Mouse (Mus musculus) forebrain, embryonic 16.5 days (tissue): Measurements from ENCODE around the gene Slc4a4. TPM values are rescaled to one million over a fixed set of nuclear protein-coding genes. Genes with fewer than 3 reads are reported as not detected.

Source experiments
- ATAC-seq: fragments of 200-750 bp; cut with Nextera tagmentation; 2 replicates; pipeline ENCODE4 v1.8.0; 2017; ENCODE audit warnings: mild to moderate bottlenecking, moderate library complexity
- H3K27ac ChIP-seq: fragments of 300-500 bp; sonication (generic); 2 replicates; pipeline ENCODE4 v1.5.1; 2014; ENCODE audit warnings: low read length, control low read depth
- H3K27me3 ChIP-seq: fragments of 300-500 bp; sonication (generic); replicated peaks from 2 replicates; pipeline ENCODE4 v1.6.1; 2014; ENCODE audit warnings: low read length; ENCODE audit not compliant: control insufficient read depth, insufficient read depth
- H3K36me3 ChIP-seq: fragments of 300-500 bp; sonication (generic); 2 replicates; pipeline ENCODE4 v1.6.1; 2014; ENCODE audit not compliant: control insufficient read depth, insufficient read depth
- H3K4me1 ChIP-seq: fragments of 300-500 bp; sonication (generic); replicated peaks from 2 replicates; pipeline ENCODE4 v1.6.1; 2014; ENCODE audit warnings: low read length; ENCODE audit not compliant: control insufficient read depth, insufficient read depth
- H3K4me2 ChIP-seq: fragments of 300-500 bp; sonication (generic); 2 replicates; pipeline ENCODE4 v1.6.1; 2014; ENCODE audit warnings: mild to moderate bottlenecking, low read length, control low read depth
- H3K4me3 ChIP-seq: fragments of 300-500 bp; sonication (generic); replicated peaks from 2 replicates; pipeline ENCODE4 v1.5.1; 2014; ENCODE audit warnings: mild to moderate bottlenecking, low read length, control low read depth
- H3K9ac ChIP-seq: fragments of 300-500 bp; sonication (generic); replicated peaks from 2 replicates; pipeline ENCODE4 v1.6.1; 2014; ENCODE audit warnings: low read depth, low read length, control low read depth
- H3K9me3 ChIP-seq: fragments of 300-500 bp; sonication (generic); 2 replicates; pipeline ENCODE4 v1.6.1; 2016; ENCODE audit warnings: low read length; ENCODE audit not compliant: control insufficient read depth
- WGBS: fragments of 180-500 bp; shearing (Covaris S2); extraction: QIAGEN DNeasy Blood & Tissue Kit; methylation state at CpG from one replicate; pipeline ENCODE4 v1.1.7; 2014; 5-methylcytosine and 5-hydroxymethylcytosine counted together
- polyA plus RNA-seq: library from polyadenylated mRNA; unstranded; fragments of >200 nt; fragmentation: Nextera tagmentation; extraction: Ambion mirVana; gene quantifications from 2 replicates; pipeline ENCODE4 v1.2.1, GENCODE M21; 2015

Gene Slc4a4
- polyA plus RNA-seq, 1 experiment from 2014 or later = 3.8 TPM

- H3K27ac ChIP-seq = no peak overlapping the region
- no peak overlapping the region for H3K4me3 ChIP-seq
- no peaks in the 10 kb centered on the region for H3K36me3 ChIP-seq
- no peak overlapping the region for H3K9ac ChIP-seq
- no peaks in the 10 kb centered on the region for H3K27me3 ChIP-seq
- no peak overlapping the region for H3K4me2 ChIP-seq
- H3K9me3 ChIP-seq = no peaks in the 10 kb centered on the region
- 94% methylated on average over 2 of the region's 2 CpGs for WGBS
- no peak for ATAC-seq
- H3K4me1 ChIP-seq = no peaks in the 10 kb centered on the region
Measured at GRCm38 (mm10) chr5:88939782-88940181, 53.2 kb downstream of the Slc4a4 start.

- 90% methylated on average over 7 of the region's 7 CpGs for WGBS
- H3K4me1 ChIP-seq = 0 out of 2 replicates have a peak, but pooled peaks cover 2% of the 10 kb centered on the region
- H3K4me2 ChIP-seq = no peak overlapping the region
- H3K4me3 ChIP-seq = no peak overlapping the region
- H3K27ac ChIP-seq = no peak overlapping the region
- no peak for ATAC-seq
- H3K9ac ChIP-seq = no peak overlapping the region
- no peaks in the 10 kb centered on the region for H3K36me3 ChIP-seq
- H3K9me3 ChIP-seq = no peaks in the 10 kb centered on the region
- no peaks in the 10 kb centered on the region for H3K27me3 ChIP-seq
Measured at GRCm38 (mm10) chr5:88941905-88942304, 55.3 kb downstream of the Slc4a4 start.

- Histone ChIP-seq H3K4me1 (0 out of 2 replicates have a peak, but pooled peaks cover 2% of the 10 kb centered on the region), H3K36me3 (no peaks in the 10 kb centered on the region), H3K9ac (no peak overlapping the region), H3K27me3 (no peaks in the 10 kb centered on the region), H3K4me3 (no peak overlapping the region), H3K9me3 (no peaks in the 10 kb centered on the region), H3K27ac (no peak overlapping the region), H3K4me2 (no peak overlapping the region)
- WGBS = 26% methylated on average over 10 of the region's 10 CpGs
- peak; percentile 81 for ATAC-seq
Measured at GRCm38 (mm10) chr5:88945661-88946339, 59.2 kb downstream of the Slc4a4 start.

GRCm38 (mm10) chr5:88950337-88950736 lies 63.7 kb downstream of the Slc4a4 start:
- no peak overlapping the region for H3K4me2 ChIP-seq
- 0 out of 2 replicates have a peak, but pooled peaks cover 2% of the 10 kb centered on the region for H3K4me1 ChIP-seq
- ATAC-seq = peak; percentile 78
- H3K9me3 ChIP-seq = no peaks in the 10 kb centered on the region
- no peaks in the 10 kb centered on the region for H3K36me3 ChIP-seq
- no peaks in the 10 kb centered on the region for H3K27me3 ChIP-seq
- H3K4me3 ChIP-seq = no peak overlapping the region
- 60% methylated on average over 7 of the region's 7 CpGs for WGBS
- H3K9ac ChIP-seq = no peak overlapping the region
- no peak overlapping the region for H3K27ac ChIP-seq

- 88% methylated on average over 17 of the region's 17 CpGs for WGBS
- Histone ChIP-seq H3K4me1 (no peaks in the 10 kb centered on the region), H3K9ac (no peak overlapping the region), H3K4me2 (no peak overlapping the region), H3K9me3 (no peaks in the 10 kb centered on the region), H3K36me3 (no peaks in the 10 kb centered on the region), H3K27ac (no peak overlapping the region), H3K4me3 (no peak overlapping the region), H3K27me3 (no peaks in the 10 kb centered on the region)
- no peak for ATAC-seq
Measured at GRCm38 (mm10) chr5:88952757-88953577, 66.3 kb downstream of the Slc4a4 start.

GRCm38 (mm10) chr5:88957735-88958134 lies 71.1 kb downstream of the Slc4a4 start:
- 86% methylated on average over 5 of the region's 5 CpGs for WGBS
- Histone ChIP-seq H3K4me3 (no peak overlapping the region), H3K9me3 (no peaks in the 10 kb centered on the region), H3K4me1 (no peaks in the 10 kb centered on the region), H3K9ac (no peak overlapping the region), H3K27me3 (no peaks in the 10 kb centered on the region), H3K27ac (no peak overlapping the region), H3K36me3 (no peaks in the 10 kb centered on the region), H3K4me2 (no peak overlapping the region)
- no peak for ATAC-seq

GRCm38 (mm10) chr5:88958966-88959365 lies 72.3 kb downstream of the Slc4a4 start:
- Histone ChIP-seq H3K4me3 (no peak overlapping the region), H3K9ac (no peak overlapping the region), H3K9me3 (no peaks in the 10 kb centered on the region), H3K36me3 (no peaks in the 10 kb centered on the region), H3K27me3 (no peaks in the 10 kb centered on the region), H3K27ac (no peak overlapping the region), H3K4me2 (no peak overlapping the region), H3K4me1 (no peaks in the 10 kb centered on the region)
- WGBS = 89% methylated on average over 5 of the region's 5 CpGs
- no peak for ATAC-seq

GRCm38 (mm10) chr5:88959412-88959811 lies 72.8 kb downstream of the Slc4a4 start:
- no peak for ATAC-seq
- no peaks in the 10 kb centered on the region for H3K4me1 ChIP-seq
- H3K27me3 ChIP-seq = no peaks in the 10 kb centered on the region
- no peak overlapping the region for H3K4me3 ChIP-seq
- H3K36me3 ChIP-seq = no peaks in the 10 kb centered on the region
- H3K4me2 ChIP-seq = no peak overlapping the region
- WGBS = 54% methylated on average over 6 of the region's 6 CpGs
- no peaks in the 10 kb centered on the region for H3K9me3 ChIP-seq
- no peak overlapping the region for H3K9ac ChIP-seq
- H3K27ac ChIP-seq = no peak overlapping the region

GRCm38 (mm10) chr5:88960342-88961105 lies 73.9 kb downstream of the Slc4a4 start:
- no peaks in the 10 kb centered on the region for H3K4me1 ChIP-seq
- no peaks in the 10 kb centered on the region for H3K9me3 ChIP-seq
- H3K9ac ChIP-seq = no peak overlapping the region
- WGBS = 57% methylated on average over 5 of the region's 5 CpGs
- H3K4me2 ChIP-seq = no peak overlapping the region
- no peak overlapping the region for H3K4me3 ChIP-seq
- H3K27me3 ChIP-seq = no peaks in the 10 kb centered on the region
- H3K36me3 ChIP-seq = no peaks in the 10 kb centered on the region
- ATAC-seq = peak; percentile 43; the same call in 1 of the 2 replicates
- H3K27ac ChIP-seq = no peak overlapping the region
